Mouse (Mus musculus) hindbrain, postnatal 0 days (tissue): ENCODE measurements around the gene Ms4a4c. TPM values are rescaled to one million over a fixed set of nuclear protein-coding genes. Genes with fewer than 3 reads are reported as not detected.
A peak's percentile ranks its signal among the peaks of the same experiment; 100 is the strongest.

Source experiments
- ATAC-seq: fragments of 200-750 bp; cut with Nextera tagmentation; 2 replicates; pipeline ENCODE4 v1.8.0; 2017; ENCODE audit warnings: mild to moderate bottlenecking, moderate TSS enrichment, moderate library complexity
- DNase-seq: peaks from one replicate; pipeline ENCODE4 v3.0.0-alpha.2; 2015; ENCODE audit warnings: low spot score
- H3K27ac ChIP-seq: fragments of 300-500 bp; sonication (generic); 2 replicates; pipeline ENCODE4 v1.5.1; 2014; ENCODE audit warnings: mild to moderate bottlenecking
- H3K27me3 ChIP-seq: fragments of 300-500 bp; sonication (generic); 2 replicates; pipeline ENCODE4 v1.6.1; 2014; ENCODE audit warnings: low read length, mixed read lengths; ENCODE audit not compliant: insufficient read depth
- H3K36me3 ChIP-seq: fragments of 300-500 bp; sonication (generic); 2 replicates; pipeline ENCODE4 v1.6.1; 2014; ENCODE audit warnings: low read length, mixed read lengths; ENCODE audit not compliant: insufficient read depth
- H3K4me1 ChIP-seq: fragments of 300-500 bp; sonication (generic); 2 replicates; pipeline ENCODE4 v1.6.1; 2014; ENCODE audit warnings: antibody characterized with exemption, low read length, mixed read lengths; ENCODE audit not compliant: insufficient read depth
- H3K4me2 ChIP-seq: fragments of 300-500 bp; sonication (generic); 2 replicates; pipeline ENCODE4 v1.6.1; 2014; ENCODE audit warnings: low read depth, mild to moderate bottlenecking, low read length, moderate library complexity, mixed read lengths
- H3K4me3 ChIP-seq: fragments of 300-500 bp; sonication (generic); 2 replicates; pipeline ENCODE4 v1.5.1; 2014; ENCODE audit warnings: low read length
- H3K9ac ChIP-seq: fragments of 300-500 bp; sonication (generic); replicated peaks from 2 replicates; pipeline ENCODE4 v1.6.1; 2014; ENCODE audit warnings: mild to moderate bottlenecking, low read length, moderate library complexity, mixed read lengths
- H3K9me3 ChIP-seq: fragments of 300-500 bp; sonication (generic); 2 replicates; pipeline ENCODE4 v1.6.1; 2016; ENCODE audit warnings: low read length, mixed read lengths
- CTCF ChIP-seq: IDR thresholded peaks from 2 replicates; pipeline ENCODE4 v1.5.1; 2016; ENCODE audit warnings: antibody characterized with exemption, control low read depth, low read depth
- WGBS: fragments of 180-500 bp; shearing (Covaris S2); extraction: QIAGEN DNeasy Blood & Tissue Kit; methylation state at CpG from one replicate; pipeline ENCODE4 v1.1.7; 2014; 5-methylcytosine and 5-hydroxymethylcytosine counted together
- polyA plus RNA-seq: library from polyadenylated mRNA; unstranded; fragments of >200 nt; fragmentation: Nextera tagmentation; extraction: Ambion mirVana; gene quantifications from 2 replicates; pipeline ENCODE4 v1.2.1, GENCODE M21; 2015
- total RNA-seq: library from RNA; depleted of rRNA; stranded (reverse); fragments of >200 nt; gene quantifications from 2 replicates; pipeline ENCODE4 v1.2.3, GENCODE M21; 2014; rRNA removed

The Ms4a4c gene
- total RNA-seq: not detected in 2 replicates
- 0.20 and 0.23 TPM in 2 replicates for polyA plus RNA-seq

DNA sequence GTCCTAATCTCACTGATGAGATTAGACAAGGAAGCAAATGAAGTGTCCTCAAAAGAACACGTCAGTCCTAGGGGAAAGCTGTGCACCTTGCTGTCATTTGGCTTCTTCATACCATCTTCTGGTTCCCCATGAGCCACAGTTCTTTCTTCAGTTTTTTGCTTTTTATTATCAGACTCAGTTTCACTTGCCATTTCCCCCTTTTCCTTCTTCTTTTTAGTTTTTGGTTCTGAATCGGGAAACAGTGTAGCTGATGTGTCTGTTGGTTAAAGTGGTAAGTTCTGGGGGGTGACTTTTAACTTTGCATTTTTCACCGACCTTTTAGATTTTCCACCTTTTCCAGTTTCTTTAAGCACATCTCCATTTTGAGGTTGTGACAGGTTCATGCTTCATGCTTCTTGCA, at the start of gene Ms4a4c:
TSS of gene Ms4a4c (plus strand) at position 244 of the 400 bp plus-strand sequence.
- no peak for TF ChIP-seq CTCF
- Histone ChIP-seq H3K36me3 (no peaks in the 10 kb centered on the region), H3K27me3 (no peaks in the 10 kb centered on the region), H3K27ac (no peak within 1 kb of the TSS), H3K4me2 (no peak within 1 kb of the TSS), H3K9ac (no peak within 1 kb of the TSS), H3K9me3 (no peaks in the 10 kb centered on the region), H3K4me1 (no peaks in the 10 kb centered on the region), H3K4me3 (no peak within 1 kb of the TSS)
- DNase-seq: no peak
- WGBS: 92% methylated on average over 3 of the region's 3 CpGs
- no peak for ATAC-seq

DNA sequence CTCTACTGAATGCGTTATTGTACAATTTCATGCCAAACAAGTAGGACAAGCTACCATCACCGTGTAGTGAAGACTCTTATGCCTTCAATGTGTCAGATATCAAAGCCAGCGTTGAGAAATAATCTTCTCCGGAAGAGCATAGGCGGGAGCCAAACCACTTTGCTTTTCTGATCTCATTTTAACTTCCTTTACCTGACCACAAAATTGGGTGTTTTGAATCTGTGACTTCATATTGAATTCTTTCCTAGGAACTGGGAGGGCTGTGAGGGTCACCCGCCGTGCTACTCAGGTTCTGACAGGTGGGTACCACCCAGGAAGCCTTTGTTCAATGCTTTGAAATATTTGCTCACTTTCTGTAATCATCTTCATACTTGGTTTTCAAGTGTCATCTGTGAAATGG, 48.8 kb upstream of the Ms4a4c start:
- Histone ChIP-seq H3K4me1 (no peaks in the 10 kb centered on the region), H3K27me3 (no peaks in the 10 kb centered on the region), H3K9ac (no peak overlapping the region), H3K27ac (no peak overlapping the region), H3K4me3 (no peak overlapping the region), H3K4me2 (no peak overlapping the region), H3K36me3 (no peaks in the 10 kb centered on the region), H3K9me3 (no peaks in the 10 kb centered on the region)
- ATAC-seq (no peak), DNase-seq (no peak)
- WGBS: 82% methylated on average over 7 of the region's 7 CpGs
- TF ChIP-seq CTCF: no peak

DNA sequence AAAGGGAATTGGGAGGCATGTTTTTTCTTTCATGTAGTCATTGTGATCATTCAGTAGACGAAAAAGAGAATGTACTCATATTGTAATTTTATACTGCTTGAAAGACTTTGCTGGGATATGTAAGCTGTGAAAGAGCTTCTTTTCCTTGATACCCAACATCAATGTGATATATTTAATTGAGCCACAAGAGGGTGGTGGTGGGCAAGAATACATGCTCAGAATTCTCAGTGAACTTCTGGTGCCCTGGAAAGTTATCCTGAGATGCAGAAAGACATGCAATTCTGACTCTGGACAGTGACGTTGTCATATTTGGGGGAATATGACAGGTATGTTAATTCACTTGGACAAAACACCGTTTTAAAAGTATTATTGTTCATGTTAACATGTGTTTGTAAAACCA, 44.5 kb upstream of the Ms4a4c start:
- no peak for ATAC-seq
- Histone ChIP-seq H3K36me3 (no peaks in the 10 kb centered on the region), H3K27ac (no peak overlapping the region), H3K9me3 (no peaks in the 10 kb centered on the region), H3K9ac (no peak overlapping the region), H3K27me3 (no peaks in the 10 kb centered on the region), H3K4me2 (no peak overlapping the region), H3K4me1 (no peaks in the 10 kb centered on the region), H3K4me3 (no peak overlapping the region)
- 62% methylated on average over 3 of the region's 3 CpGs for WGBS
- peak; percentile 62 for TF ChIP-seq CTCF
- DNase-seq: peak; percentile 42

DNA sequence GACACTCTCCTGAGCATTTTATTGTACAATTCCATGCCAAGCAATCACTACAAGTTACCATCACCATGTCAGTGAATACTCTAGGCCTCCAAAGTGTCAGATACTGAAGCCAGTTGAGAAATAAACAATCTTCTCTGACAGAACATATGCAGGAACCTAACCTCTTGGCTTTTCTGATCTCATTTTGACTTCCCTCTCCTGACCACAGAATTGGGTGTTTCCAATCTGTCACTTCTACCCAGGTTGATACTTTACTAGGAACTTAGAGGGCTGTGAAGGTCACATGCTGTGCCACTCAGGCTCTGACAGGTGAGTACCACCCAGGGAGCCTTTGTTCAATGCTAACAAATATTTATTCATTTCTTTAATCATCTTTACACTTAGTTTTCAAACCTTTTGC, 42.6 kb upstream of the Ms4a4c start:
- TF ChIP-seq CTCF: no peak
- ATAC-seq (no peak), DNase-seq (no peak)
- H3K9me3 ChIP-seq: no peaks in the 10 kb centered on the region
- H3K27ac ChIP-seq: no peak overlapping the region
- H3K4me2 ChIP-seq: no peak overlapping the region
- H3K9ac ChIP-seq: no peak overlapping the region
- no peaks in the 10 kb centered on the region for H3K4me1 ChIP-seq
- H3K27me3 ChIP-seq: no peaks in the 10 kb centered on the region
- no peaks in the 10 kb centered on the region for H3K36me3 ChIP-seq
- H3K4me3 ChIP-seq: no peak overlapping the region

DNA sequence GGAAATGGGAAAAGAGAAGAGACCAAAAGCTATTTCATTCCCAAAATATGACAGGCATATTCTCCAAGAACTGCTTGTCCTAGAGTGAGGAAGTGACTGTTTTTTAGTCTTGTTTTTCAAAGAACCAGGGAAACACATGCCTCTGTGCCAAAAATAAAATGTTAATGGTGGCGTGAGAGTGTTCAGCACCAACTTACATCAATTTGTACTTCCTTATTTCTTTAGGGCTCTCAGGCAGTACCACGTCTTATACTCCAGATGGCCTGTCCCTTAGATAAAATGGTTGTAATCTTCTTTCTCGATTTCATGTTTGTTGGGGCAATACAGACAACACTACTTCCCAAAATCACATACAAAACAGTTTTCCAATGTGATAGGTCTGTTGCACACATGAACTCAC, 36.3 kb upstream of the Ms4a4c start:
- no peak overlapping the region for H3K4me3 ChIP-seq
- no peak for TF ChIP-seq CTCF
- no peak overlapping the region for H3K27ac ChIP-seq
- H3K4me1 ChIP-seq: no peaks in the 10 kb centered on the region
- no peak overlapping the region for H3K9ac ChIP-seq
- H3K27me3 ChIP-seq: no peaks in the 10 kb centered on the region
- no peaks in the 10 kb centered on the region for H3K36me3 ChIP-seq
- DNase-seq (no peak), ATAC-seq (no peak)
- H3K9me3 ChIP-seq: no peaks in the 10 kb centered on the region
- H3K4me2 ChIP-seq: no peak overlapping the region
- WGBS: 81% methylated on average over 3 of the region's 3 CpGs

DNA sequence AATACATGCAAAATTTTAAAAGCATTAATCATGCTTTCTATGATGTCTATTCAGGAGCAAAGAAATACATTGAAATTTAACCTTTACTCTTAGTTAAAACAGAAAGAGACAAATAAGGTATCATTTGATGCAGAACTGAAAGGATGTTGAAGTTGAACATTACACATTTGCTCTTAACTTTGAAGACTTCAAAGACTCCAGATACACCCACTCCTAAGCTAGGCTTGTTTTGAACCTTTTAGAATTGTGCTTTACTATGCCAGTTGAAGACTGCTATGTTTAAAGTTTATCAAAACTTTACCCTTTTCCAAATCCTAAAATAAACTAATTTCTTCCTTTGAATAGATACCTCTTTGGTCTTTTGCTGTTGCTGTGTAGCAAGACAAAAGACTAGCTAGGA, 33.4 kb upstream of the Ms4a4c start:
- H3K4me2 ChIP-seq: no peak overlapping the region
- no peaks in the 10 kb centered on the region for H3K4me1 ChIP-seq
- no peak overlapping the region for H3K27ac ChIP-seq
- no peaks in the 10 kb centered on the region for H3K27me3 ChIP-seq
- H3K9ac ChIP-seq: no peak overlapping the region
- ATAC-seq: no peak
- no peaks in the 10 kb centered on the region for H3K9me3 ChIP-seq
- no peak for TF ChIP-seq CTCF
- no peak overlapping the region for H3K4me3 ChIP-seq
- no peaks in the 10 kb centered on the region for H3K36me3 ChIP-seq
- no peak for DNase-seq

GRCm38 (mm10) chr19:11375273-11375672, 29.3 kb upstream of the Ms4a4c start, which contains the start of gene Ms4a4a:
Ms4a4a (plus strand) TSS chr19:11375523.
- TF ChIP-seq CTCF: no peak
- Histone ChIP-seq H3K4me3 (no peak within 1 kb of the TSS), H3K36me3 (no peaks in the 10 kb centered on the region), H3K4me2 (no peak within 1 kb of the TSS), H3K27me3 (no peaks in the 10 kb centered on the region), H3K27ac (no peak within 1 kb of the TSS), H3K9ac (no peak within 1 kb of the TSS), H3K9me3 (no peaks in the 10 kb centered on the region), H3K4me1 (no peaks in the 10 kb centered on the region)
- ATAC-seq (no peak), DNase-seq (no peak)
- 81% methylated on average over 2 of the region's 2 CpGs for WGBS
